Mouse (Mus musculus) left cerebral cortex, adult 11 months (tissue): ENCODE measurements around the gene Gm9887.
A peak's percentile ranks its signal among the peaks of the same experiment; 100 is the strongest.
"Not testable (repeated sequence)": the region's sequence is repeated elsewhere in the genome, so short reads cannot be mapped to it uniquely, and the experiment has no call there.

Source experiments
- DNase-seq: peaks from one replicate; pipeline ENCODE4 v3.0.0; 2022; ENCODE audit warnings: low spot score

Gene Gm9887

DNA sequence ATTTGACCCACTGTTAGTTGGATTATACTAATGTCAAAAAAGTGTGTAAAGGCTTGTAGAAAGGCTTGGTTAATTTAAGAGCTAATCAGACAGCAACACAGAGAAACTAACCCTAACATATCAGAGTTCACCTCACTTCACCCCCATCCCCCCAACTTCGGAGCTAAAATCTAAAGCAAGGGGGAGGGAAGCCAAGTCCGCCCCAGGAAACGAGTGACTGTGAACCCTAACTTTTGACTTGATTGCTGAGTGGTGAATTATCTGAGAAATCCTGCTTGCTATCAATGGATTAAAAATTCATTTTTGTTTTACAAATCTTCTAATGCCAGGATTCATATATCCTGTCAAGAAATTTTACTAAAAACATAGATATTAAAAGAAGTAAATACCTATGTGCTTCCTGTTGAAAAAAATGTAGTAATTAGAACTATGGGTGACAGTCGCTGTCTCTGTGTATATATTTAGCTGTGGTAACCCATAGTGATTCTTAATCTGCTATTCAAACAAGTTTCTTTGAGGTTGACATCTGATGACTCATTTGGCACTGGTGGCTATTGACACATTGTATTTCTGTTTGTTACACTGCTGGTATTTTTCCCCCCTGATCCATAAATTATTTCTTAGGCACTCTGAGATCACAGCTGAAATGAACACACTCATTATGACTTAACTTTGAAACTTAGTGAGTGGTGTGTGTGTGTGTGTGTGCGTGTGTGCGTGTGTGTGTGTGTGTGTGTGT lies 13.5 kb upstream of the Gm9887 start:
- no peak for DNase-seq

DNA sequence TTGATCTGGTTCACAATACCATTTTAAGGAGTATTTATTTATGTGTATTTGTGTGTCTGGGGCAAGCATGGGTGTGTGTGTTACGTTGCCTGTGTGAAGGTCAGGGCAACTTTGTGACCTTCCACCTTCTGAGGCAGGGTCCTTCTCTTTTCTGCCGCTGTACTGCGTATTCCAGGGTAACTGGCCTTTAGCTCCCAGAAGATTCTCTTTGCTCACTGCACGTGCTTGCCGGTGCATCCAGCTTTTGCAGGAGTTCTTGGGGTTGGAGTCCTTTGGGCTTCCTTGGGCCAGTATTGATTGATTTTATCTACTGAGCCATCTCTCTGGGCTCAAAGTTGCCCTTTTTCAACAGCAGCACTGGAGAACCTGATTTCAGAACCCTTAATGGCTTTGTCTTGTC lies 12.3 kb upstream of the Gm9887 start:
- DNase-seq, result no peak

DNA sequence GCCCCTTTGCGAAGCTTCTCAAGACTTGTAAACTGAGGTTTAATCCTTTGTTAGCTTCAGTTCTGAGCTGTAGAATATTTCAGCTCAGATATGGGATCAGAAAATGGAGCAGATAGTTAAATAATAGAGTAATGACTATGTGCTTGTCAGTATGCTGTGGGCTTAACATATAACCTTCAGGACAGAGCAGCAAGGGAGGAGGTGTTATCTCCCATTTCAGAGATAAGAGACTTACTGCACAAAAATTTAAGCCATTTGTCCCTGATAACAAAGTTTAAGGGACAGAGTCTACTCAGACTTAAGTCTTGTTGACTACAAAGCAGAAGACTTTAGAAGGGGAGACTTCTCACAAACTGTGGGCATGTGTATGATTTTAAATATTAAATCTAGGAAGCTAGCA lies 10.6 kb upstream of the Gm9887 start:
- no peak for DNase-seq

DNA sequence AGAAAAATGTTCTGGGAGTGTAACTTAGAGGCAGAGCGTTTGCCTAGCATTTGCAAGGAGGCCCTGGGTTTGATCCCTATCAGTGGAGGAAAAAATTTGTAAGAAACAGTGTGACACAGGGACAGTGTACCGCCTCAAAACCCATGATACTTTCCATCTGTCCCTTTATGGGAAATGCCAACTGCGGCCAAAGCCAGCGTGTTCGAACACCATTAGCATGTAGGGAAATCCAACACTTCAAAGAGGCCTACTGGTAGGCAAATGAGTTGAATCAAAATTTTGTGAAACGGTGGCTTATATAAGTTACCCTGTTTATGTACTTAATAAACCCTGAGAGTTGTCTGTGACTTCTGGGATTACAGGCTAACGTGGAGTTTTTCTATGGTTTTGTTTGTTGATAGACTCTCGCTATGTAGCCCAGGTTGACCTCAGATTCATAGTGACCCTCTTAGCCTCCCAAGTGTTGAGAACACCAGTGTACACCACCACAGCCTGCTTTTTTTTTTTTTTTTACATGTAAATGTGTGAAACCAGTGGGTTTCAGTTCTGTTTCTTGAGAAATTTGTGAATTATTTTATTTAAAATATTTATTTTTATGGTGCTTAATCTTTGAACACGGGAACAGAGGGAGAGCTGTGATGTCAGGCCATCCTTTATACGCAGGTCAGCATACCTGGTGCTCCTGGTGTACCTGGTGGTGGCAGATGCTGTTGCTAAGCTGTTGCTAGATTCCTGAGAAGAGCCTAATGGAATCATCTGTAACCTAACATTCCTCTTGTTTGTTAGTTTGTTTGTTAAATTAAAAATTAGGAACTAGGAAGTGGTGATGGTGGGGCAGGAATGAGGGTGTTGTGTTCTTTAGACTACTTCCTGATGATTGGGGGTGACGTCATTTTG lies 6.5 kb upstream of the Gm9887 start:
- DNase-seq, result no peak

DNA sequence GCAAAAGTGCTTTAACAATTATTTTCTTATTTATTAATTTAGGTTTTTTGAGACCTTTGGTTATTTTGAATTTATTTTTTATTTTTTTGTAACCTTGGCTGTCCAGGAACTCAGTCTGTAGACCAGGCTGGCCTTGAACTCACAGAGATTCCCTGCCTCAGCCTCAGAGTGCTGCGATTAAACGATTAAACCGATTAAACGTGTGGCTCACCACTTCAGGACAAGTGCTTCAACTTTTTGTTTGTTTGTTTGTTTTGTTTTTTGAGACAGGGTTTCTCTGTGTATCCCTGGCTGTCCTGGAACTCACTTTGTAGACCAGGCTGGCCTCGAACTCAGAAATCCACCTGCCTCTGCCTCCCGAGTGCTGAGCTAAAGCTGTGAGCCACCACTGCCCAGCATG lies 5.4 kb upstream of the Gm9887 start:
- not testable (repeated sequence) for DNase-seq

DNA sequence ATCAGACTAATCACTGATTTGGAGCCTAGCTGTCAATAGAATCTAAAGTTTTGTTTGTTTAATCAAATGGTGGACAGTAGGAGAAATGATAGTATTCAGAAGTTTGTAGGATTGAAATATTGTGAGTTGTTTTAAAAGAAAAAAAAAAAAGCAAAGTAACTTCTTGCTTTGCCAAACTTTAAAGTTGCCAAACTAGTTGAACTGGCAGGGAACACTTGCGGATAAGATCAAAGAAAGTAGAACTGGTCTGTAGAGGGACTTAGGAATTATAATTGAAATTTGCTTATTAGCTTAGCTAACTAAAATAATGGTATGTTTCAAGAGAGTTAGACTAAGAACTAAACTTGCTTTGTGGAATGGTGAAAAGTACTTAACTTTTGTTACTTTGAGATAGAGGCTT lies 4.9 kb upstream of the Gm9887 start:
- no peak for DNase-seq

DNA sequence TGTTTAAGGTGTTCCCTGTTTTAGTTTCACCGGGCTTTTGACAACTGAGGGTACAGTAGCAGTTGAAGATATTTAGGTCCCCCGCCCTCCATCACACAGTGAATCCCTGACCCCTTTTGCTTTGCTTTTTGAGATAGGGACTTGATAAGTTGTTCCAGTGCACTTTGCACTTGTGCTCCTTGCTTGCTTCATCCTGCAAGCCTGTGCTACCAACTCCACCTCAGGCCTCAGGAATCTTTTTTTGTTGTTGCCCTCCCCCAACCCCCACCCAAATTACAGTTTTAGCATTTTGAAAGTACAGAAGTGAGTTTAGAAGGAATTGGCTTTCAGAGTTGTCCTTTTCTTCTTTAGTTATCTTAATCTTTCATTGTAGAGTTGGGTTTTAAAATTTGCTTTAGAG lies 3.9 kb upstream of the Gm9887 start:
- DNase-seq, result no peak

DNA sequence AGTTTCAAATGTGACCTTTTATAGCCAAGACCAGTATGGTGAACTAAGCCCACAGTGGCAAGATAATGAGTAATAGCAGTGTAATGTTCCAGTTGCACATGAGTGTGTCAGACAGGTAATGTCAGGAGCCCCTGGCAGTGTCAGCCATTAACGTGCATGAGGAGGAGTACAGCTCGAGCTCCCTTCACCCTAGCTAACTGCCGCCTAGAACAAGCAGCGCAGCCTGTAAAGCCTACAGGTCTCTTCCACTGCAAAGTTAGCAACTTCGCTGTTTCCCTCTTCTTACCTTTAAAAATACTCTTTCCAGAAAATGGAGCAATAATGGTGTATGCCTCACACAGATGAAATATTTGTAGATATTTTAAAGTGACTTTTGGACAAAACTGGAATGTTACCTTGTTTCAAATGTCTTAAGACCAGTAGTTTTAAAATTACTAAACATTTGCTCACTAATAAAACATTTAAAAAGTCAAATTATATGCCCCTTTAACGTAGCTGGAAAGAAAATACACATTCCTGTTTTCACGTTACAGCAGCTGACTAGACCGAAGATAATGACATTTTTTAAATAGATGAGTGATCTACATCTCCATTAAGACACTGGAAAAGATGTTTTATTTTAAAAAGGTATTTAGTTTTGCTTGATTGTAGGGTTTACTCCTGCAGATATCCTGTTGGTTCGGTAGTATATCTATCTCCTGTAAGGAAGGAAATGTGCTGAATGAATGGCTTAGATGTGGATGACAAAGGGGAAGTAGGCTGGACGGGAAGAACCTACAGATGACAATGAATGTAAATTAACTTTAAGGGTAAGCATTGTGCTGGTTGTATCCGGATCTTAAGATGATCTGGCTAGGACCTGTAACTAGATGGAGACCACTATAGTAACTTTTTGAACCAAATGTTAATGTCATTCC lies 1.9 kb upstream of the Gm9887 start:
- DNase-seq, result no peak

DNA sequence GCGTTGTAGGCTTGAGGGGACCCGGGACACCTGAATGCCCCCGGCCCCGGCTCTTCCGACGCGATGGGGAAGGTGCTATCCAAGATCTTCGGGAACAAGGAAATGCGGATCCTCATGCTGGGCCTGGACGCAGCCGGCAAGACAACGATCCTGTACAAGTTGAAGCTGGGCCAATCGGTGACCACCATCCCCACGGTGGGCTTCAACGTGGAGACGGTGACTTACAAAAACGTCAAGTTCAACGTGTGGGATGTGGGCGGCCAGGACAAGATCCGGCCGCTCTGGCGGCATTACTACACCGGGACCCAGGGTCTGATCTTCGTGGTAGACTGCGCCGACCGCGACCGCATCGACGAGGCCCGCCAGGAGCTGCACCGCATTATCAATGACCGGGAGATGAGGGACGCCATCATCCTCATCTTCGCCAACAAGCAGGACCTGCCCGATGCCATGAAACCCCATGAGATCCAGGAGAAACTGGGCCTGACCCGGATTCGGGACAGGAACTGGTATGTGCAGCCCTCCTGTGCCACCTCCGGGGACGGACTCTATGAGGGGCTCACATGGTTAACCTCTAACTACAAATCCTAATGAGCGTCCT lies 573 bp upstream of the Gm9887 start:
- no peak for DNase-seq

DNA sequence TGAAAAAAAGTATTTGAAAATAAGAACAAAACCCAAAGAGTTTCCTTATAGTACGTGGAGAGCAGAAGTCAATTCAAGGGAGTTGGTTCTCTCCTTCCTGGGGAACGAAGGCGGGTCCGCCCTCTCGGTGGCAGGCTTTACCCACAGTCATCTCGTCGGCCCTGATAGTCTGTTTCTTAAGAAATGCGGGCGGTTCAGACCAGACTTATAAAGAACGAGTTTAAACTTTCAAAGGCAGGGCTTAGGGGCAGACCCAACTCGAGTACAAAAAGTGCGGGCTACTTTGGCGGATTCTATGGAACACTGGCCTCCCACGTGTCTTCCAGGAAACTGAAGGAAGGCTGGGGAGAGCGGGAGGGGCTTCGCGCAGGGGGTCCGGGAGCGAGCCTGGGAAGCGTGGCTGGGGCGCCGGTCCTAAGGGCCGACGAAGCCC lies 821 bp downstream of the Gm9887 start:
- DNase-seq, result no peak

DNA sequence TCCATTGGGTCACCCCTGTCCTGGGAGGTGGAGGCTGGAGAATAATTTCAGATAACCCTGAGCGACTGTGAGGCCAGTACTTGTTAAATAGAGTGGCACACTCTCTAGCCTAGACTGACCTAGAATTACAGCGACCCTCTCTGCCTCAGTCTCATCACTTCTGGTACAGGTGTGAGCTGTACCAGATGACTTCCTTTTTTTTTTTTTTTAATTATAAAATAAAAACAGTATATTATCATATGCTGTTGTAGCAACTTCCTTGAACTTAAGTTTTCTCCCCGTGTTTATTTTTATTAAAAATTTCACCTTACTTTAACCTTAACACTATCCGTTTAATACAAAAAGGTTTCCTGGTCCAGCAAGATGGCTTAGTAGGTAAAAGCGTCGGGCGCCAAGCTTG lies 1.3 kb downstream of the Gm9887 start:
- no peak for DNase-seq

DNA sequence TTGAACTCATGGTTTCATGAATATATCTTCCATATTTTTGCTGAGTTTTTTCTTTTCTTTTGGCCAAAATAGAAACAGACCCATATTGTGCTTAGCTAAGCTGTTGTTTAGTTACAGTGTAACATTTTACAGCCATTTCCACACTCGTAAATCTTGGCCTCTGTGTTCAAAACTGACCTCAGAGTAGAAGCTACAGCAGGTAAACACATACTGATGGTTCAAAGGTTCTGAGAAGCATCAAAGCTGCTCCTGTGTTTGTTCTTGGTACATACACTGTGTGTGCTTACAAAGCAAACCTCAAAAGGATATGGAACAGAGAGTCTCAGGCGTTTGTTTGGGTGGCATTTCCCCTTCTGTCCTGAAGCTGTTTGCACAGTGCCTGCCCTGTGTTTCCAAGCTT lies 4.7 kb downstream of the Gm9887 start:
- no peak for DNase-seq

DNA sequence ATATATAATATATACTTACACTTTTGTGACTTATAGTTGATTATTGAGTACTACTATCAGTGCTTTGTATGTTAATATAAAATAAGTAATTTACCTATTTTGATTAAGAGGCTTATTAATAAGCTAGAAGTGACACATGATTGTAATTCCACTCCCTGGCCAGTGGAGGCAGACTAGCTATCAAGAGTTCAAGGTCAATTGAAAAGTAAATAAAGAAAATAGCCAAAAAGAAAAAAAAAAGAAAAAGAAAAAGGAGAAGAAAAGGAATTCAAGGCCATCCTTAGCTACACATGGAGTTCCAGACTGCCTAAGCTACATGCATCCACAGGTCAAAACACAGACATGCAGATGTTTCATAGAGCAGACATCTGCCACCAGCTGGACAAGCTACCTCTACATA lies 5.8 kb downstream of the Gm9887 start:
- no peak for DNase-seq

DNA sequence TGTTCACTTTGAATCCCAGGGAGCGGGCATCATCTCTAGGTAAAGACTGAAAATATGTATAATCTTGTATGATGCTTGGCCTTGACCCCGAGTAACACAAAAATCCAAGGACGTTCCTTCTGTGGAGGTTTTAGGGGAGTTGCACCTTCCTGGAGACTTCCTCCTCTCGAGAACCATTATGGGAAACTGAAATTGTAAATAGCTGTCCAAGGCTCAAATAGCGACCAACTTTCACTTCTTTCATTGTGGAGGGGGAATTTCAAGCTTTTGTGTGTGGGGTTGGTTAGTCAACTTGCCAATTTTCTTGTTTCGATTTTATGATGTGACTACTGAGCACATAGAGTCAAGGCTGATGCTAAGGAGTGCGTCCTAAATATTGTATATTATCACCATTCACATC lies 6.5 kb downstream of the Gm9887 start:
- DNase-seq, result no peak

DNA sequence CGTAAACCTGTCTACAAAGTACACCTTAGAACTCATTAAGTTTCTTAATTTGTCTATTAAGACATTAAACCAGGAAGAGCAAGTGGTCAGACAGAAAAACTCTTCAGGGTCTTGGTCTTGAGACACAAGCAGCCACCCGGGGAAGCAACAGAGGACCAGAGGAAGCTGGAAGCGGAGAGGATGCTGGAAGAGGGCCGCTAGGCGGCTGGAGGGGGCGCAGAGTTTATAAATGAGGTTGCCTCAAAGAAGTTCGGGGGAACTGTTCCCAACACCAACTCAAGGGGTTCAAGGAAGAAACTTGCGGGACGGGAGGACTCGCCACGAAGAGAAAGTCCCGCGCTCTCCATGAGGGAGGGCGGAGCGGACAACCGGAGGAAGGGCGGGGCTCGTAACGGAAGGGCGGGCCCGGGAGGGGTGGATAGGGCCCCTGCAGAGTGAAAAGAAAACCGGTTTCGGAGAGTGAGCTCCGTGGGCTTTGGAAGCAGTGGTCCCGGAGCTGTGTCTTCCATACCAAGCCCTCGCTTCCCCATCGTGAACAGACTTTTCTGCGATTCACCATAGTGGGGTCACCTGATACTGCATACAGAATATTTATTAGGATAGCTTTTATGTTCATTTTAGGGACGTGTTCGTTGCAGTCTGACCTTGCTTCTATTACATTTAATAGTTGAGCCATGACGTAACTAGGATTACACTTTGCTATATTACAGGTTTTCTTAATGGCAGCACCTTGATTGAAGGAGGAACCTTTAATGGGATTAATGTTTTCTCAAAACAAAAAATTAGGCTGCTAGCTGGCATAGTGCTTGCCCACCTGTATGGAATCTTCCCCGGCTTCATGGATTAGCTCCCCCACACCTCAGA lies 8.1 kb downstream of the Gm9887 start:
- DNase-seq, result peak; percentile 40

DNA sequence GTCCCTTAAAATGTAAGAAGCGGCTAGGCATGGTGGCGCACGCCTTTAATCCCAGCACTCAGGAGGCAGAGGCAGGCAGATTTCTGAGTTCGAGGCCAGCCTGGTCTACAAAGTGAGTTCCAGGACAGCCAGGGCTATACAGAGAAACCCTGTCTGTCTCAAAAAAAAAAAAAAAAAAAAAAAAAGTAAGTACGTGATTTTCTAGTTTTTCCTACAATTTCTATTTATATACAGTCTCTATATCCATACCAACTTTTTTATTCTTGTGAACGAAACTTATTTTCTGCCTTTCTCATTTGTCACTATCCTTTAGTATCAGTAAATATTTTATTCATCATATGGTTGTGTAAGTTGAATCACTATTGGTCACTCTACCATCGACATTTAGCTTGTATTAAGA lies 9.1 kb downstream of the Gm9887 start:
- DNase-seq, result not testable (repeated sequence)

DNA sequence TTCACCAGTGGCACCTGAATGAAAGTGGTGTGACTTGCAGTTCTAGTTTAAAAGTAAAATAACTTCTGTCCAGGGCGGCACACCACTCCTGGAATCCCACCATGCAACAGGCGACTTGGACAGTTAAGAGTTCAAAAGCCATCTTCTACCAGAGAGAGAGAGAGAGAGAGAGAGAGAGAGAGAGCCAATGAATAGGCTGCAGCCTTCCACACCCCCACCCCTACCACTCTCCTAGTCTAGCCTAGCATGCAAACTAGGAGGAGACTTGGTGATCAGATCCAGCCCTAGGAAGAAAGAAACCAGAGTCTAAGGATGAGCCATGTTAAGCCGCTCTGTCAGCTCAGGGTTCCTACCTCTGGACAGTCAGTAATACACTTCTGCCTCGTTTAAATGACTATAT lies 9.9 kb downstream of the Gm9887 start:
- no peak for DNase-seq

DNA sequence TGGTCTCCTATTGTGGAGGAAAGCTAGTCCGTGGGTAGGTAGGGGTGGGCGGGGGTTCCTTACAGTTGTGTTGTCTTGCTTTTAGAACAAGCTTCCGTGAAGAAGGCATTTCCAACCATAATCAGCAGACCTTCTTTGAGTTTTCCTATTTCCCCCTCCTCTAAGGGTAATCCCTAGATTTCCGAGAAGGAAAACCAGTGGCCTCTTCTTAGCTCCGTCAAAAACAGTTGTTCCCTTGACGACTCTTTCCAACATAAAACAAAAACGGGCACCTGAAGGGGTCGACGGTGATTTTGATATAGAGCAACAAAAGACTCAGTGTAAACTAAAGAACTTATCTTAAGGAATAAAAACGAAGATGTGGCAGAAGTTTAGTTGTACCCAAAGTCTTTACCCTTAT lies 10.3 kb downstream of the Gm9887 start:
- DNase-seq, result no peak

DNA sequence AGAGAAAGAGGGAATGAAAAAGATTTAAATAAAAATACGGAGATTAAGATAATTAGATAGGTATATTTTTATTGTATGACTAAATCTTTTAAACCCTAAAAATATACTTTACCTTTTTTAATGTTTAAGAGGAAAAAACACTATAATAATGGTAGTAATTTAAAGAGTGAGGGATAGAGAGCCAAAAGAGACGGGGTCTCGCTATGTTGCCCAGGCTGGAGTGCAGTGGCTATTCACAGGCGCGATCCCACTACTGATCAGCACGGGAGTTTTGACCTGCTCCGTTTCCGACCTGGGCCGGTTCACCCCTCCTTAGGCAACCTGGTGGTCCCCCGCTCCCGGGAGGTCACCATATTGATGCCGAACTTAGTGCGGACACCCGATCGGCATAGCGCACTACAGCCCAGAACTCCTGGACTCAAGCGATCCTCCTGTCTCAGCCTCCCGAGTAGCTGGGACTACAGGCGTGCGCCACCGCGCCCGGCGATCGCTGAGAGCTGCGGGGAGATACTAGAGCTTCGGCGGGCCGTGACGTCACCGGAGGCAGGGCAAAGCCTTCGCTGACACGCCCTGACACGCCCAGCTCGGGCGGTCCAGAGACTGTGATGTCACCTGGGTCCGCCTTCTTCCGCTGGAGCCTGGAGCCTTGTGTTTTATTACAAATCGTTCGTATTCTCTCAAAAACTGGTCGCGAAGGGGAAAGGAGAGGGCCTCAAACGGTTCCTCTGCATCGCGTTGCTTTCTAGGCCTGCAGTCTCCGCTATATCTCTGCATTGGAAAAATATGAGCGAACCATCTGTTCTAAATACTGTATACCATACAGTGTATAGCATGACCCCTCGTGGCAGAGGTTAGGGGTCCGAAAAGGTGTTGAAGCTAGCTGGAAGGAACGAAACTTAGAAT lies 11.0 kb downstream of the Gm9887 start:
- DNase-seq, result peak; percentile 97

DNA sequence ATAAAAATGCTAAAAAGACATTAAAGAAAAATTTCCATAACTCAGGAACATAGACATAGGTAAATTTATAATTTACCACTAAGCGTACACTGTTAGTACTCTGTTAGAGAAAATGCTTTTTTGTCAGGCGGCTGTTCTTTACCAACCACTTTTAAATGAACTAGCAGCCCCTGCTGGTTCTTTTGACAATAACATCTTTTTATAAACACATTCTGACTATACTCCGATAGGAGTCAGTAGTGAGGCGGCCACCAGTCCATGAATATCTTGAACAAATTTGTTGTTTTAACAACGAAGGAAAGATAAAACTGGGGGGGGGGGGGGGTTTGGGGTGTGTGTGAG lies 11.6 kb downstream of the Gm9887 start:
- peak; percentile 89 for DNase-seq
